Mouse (Mus musculus) heart, postnatal 36 days (tissue): ENCODE data around the gene Slc17a8. TPM values are rescaled to one million over a fixed set of nuclear protein-coding genes. Genes with fewer than 3 reads are reported as not detected.
"Not testable (repeated sequence)": the region's sequence is repeated elsewhere in the genome, so short reads cannot be mapped to it uniquely, and the experiment has no call there.

Source experiments
- DNase-seq, 2 experiments: peaks; one replicate each; pipeline ENCODE4 v3.0.0; 2021 to 2022
- intact Hi-C: fragments of 180-260 bp; cut with DNase I; formaldehyde crosslinking; loops from one replicate; pipeline ENCODE4 v1.15.1; 2025
- total RNA-seq, 2 experiments: library from RNA; stranded (reverse); gene quantifications; 2 replicates each; pipeline ENCODE4 v1.2.3; 2021

Slc17a8 gene
- total RNA-seq, 2 experiments from 2014 or later: not detected

DNA sequence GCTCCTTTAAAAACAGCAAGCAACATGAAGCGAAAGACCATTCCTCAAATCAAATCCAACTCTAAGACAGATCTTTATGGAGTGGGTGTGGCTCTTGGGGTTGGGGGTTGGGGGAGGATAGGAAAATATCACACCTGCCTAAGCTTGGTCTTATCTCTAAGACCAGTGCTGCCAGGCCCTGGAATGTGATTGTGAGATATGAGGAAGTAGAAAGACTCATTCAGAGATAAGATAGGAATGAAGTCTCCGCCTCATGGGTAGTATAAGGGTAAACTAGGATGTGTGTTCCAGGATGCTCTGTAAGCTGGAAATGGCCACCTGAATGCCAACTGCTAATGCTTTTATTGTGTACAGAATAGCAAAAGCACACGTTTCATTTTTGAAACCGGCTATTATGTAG, 26.7 kb downstream of the Slc17a8 start:
- intact Hi-C loops: no loop called here

DNA sequence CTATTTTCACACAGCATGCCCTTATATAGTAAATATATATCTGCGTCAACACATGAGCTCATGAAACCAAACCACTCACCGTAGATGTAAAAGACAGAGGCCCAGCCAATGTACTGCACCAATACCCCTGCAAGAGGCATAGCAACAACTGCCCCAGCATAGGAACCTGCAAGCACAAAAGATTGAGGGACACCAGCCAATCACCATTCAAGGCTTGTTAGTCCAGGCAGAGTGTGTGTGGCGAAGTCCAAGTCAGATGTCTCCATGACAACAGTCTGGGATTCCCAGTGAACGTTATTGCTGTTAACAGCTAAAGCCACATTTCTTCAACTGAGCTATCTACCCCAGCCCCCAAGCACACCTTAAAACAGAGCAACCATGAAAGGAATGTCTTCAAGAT, 28.3 kb downstream of the Slc17a8 start:
- intact Hi-C loops: no loop called here
- DNase-seq: no peak

More for the DNA sequence above, 26.7 kb downstream of the Slc17a8 start:
- no peak for DNase-seq

DNA sequence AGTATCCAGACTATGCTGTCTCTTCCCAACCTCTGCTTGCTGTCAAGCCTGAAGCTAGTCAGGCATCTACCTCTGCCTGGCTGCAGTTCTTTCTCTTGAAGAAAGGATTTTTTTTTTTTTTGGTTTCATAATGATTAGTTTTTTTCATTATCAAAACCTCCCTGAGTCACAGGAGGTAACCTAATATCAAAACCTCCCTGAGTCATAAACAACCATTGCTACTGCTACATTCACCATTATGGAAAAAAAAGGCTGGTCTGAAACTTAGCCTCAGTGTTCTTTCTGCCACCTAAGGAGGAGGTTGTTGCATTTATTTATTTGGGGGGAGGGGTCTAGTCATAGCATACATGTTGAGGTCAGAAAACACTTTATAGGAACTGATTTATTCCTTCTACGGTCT, 31.2 kb downstream of the Slc17a8 start:
- no peak for DNase-seq
- intact Hi-C loops: no loop called here

DNA sequence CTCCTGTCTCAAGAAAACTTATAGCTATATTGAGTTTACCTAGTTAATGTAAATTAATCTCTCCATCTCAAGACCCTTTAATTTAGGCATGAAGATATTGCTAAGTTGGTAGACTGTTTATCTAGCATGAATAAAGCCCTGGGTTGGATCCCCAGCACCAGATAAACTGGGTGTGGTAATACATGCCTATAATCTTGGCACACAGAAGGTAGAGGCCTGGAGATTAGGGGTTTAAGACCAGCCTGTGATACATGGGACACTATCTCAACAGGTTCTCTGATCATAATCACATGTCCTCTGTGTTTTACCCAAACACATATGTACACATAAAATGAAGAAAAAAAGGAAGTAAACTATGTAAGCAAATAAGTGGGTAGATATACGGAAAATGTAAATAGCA, 32.3 kb downstream of the Slc17a8 start:
- intact Hi-C loops: no loop called here
- no peak for DNase-seq

DNA sequence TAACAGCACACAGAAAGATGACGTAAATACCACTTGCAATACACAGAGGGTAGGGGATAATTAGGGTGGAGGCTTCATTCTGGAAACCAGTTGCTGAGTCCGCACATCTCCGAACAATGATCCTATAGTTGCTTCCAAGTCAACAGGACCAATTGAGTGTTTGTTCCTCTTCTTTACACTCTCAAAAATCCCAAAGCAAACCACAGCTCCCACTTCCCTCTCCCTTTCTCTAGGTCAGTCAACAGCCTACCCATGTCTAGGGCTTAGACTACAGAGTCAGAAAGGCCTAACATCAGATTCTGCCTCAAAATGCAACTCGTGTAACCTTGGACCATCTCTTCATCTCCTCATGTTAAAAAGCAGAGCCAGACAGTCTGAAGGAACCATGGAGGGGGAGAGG, 36.3 kb downstream of the Slc17a8 start:
- intact Hi-C loops: no loop called here
- no peak for DNase-seq

DNA sequence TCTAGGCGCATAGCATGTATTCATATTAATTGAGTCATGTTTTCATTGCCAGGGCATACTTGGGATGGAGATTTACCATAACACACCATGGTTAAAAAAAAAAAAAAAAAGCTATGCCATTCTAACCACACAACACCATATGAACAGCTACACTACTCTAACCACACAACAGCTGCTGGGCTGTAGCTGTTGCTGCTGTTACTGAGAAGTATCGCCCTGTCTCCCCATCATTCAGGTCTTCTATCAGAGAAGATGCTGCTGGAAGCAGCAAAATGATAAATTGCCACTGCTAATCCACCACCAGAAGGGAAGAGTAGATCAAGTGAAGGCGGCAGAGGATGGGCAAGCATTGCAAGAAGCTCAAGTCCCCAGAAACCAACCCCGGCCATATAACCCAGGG, 42.3 kb downstream of the Slc17a8 start:
- DNase-seq: no peak
- intact Hi-C loops: no loop called here

DNA sequence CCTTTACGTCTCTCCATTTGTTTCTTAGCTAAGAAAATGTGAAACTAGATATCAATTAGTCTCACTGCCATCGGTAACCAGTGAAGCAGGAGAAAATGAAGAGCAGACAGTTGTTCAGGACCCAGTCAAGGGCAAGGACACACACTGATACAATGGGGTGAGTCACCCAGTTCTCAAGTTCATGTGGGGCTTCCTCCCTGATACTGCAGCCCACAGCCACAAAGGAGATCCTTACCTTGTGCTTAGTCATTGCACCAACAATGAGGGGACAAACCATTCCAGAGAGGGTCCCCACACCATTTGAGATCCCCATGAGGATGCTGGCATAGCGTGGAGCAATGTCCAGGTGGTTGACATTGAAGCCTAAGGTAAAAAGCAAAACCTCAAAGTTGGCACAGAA, 43.4 kb downstream of the Slc17a8 start:
- no peak for DNase-seq
- intact Hi-C loops: no loop called here

DNA sequence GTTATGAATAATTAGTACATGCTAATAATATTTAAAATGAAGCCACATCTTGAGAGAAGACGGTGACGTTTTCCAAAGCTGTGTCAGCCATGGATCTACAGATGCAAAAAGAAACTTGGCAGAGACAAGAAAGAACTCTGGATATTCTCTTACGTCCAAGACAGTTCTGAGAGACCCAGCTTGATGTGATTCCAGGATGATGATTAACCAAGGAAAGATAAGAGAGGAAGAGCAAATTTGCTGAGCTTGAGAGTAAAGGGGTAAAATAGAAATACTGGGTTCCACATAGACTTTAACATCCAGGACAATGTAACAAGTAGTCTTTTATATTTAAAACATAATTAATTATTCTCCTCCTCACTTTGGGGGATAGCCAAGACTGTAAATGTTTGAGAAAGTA, 47.6 kb downstream of the Slc17a8 start:
- DNase-seq: no peak
- intact Hi-C loops: no loop called here

DNA sequence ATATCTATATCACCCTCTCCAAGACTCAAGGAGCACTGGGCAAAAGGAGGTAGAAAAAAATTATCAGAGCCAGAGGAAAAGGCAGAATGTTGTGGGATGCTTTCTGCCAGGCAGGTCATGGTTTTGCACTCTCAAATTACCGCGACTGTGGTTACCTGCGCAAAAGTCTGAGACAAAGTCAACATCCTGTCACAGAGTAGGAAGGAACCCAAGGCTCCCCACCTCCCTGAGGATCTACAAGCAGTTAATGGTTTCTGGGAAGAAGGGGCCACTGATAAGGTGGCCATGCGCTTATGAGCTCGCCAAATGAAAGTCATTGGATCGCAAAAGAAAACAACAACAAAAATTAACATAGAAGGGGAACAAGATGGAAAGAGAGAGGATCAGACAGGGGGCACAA, 48.1 kb downstream of the Slc17a8 start:
- intact Hi-C loops: no loop called here
- no peak for DNase-seq

DNA sequence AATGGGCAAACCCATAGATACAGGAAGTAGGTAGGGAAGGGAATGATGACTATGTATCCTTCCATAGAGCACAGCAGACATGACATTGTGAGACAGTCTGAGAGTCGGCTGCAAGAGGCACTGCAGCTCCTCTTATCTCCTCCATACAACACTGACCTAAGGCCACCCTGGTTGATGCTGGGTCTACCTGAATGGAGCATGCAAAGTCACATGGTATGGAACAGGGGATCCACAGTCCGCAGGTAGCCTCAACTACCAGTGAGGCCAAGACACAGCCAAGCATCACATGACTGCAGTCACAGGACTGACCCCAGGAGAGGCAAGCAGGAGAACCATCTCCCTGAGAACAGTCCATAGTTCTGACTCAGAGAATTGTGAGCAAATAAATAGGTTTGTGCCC, 53.7 kb downstream of the Slc17a8 start:
- intact Hi-C loops: no loop called here
- no peak for DNase-seq

DNA sequence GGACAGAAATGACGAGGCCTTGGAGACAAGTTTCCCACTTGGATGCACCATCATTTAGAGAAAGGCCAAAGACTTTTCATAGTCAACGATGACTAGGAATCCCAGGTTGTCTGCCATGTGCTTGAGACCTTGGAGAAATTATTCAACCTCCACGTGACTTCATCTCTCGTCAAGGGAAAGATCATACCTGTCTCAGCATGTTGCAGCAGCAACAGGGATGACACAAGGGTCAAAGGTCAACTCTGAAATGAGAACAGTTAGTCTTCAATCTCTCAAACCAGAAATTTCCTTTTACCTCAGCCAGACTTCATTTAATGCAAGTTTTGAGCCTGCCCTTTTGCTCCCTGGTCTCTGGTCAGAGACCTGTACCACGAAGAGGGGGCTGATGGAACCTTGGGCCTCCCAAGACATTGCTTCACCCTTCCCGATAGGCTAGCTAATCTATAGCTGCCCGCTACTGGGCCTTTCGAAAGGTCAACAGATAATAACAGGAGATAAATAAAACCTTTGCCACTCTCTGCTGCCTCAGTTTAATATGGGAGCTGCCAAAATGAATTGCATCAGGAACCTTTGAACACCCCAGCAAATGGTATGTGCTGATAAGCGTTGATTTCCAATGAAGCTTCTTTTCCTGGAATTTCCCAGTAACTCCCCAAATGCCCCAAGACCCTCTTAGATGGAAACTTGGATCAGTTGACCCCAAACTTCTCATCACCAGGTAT, 55.6 kb downstream of the Slc17a8 start:
- intact Hi-C loops: no loop called here

DNA sequence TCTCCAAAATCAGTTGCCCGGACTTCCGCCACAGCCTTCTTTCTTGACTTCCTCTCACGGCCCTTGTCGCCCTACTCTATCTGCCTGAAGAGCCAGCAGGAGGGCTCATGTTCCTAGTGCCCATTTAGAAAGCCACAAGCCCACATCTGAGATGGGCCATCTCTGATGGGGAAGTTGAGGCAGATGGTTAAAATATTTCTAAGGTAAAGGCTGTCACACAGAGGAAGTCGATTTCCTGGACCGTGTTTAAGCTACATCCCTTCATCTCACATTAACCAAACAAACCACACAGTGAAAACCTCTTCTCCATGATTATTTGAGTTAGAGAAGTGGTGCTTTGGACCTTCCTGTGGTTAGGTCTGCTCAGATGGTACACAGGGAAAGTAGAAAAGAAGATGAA, 58.9 kb downstream of the Slc17a8 start:
- no peak for DNase-seq
- intact Hi-C loops: no loop called here

More for the DNA sequence above, 55.6 kb downstream of the Slc17a8 start:
- no peak for DNase-seq

DNA sequence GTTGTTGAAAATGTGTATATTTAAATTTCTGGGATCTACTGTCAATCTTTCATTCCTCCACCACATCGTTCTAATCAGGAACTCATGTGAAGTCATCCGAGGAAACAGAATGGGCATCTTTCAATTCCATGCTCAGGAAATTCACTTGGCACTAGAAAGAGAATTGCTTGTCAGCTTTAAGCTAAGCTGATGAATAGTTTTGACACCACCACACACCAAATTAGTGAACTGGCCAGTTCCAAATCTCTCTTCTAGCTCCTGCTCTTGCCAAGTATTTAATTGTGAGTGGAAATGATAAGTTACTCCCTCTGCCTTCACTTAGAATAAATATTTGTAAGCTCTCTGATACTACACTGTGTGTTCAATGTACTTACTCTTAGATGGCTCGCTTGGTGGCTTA, 61.7 kb downstream of the Slc17a8 start:
- DNase-seq: no peak
- intact Hi-C loops: no loop called here

DNA sequence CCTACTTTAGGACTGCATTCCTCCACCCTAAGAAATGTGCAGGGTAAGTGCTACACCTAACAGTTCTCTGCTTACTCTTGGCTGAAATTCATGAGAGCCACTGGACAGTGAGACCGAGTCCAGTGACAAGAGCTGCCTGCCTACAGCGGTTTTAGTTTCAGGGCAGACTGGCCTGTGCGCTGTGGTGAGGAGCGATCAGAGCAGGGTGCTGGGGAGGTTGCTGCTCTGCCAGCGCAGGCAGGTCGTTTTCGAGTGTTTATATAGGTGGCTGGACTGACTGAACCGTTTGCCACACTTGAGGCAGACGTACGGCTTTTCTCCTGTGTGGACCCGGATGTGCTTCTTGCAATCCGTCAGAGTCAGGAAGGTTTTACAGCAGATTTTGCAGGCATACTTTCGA, 66.2 kb downstream of the Slc17a8 start:
- DNase-seq, intact Hi-C loops: not testable (repeated sequence)

DNA sequence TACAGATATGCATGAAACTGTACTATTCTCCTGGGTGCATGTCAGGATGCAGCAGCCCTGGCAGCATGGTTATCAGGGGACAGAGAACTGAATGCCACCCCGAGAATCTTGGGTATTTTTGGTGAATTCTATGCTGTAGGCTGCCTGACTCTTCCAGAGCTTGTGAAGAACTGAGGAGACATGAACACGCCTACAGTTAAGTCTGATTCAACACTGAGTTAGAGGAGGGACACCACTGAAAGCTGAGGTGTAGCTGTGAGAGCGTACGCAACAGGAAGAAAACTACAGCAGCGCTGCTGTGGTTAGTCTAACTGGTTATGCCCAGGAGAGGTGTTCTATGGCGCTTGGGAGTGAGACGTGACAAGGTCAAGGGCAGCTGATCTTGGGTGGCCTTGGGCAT, 67.2 kb downstream of the Slc17a8 start:
- intact Hi-C loops, DNase-seq: not testable (repeated sequence)

DNA sequence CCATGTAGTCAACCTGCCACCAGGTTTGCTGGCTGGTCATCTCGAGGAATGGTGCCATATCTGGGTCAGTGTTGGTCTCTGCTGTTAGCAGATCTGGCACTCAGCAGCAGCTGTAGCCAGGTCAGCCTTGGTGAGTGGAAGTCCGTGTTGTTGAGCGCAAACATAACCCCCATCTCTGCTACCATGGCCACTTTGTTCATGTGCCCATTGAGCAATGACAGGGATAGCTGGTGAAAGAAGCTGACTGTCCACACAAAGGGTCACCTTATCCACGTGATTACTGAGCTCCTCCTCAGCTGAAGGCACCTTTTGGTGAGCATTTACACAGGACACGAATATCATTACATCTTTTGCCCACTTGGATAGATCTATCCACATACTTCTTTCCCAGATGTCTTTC, 68.0 kb downstream of the Slc17a8 start:
- intact Hi-C loops: no loop called here
- no peak for DNase-seq

DNA sequence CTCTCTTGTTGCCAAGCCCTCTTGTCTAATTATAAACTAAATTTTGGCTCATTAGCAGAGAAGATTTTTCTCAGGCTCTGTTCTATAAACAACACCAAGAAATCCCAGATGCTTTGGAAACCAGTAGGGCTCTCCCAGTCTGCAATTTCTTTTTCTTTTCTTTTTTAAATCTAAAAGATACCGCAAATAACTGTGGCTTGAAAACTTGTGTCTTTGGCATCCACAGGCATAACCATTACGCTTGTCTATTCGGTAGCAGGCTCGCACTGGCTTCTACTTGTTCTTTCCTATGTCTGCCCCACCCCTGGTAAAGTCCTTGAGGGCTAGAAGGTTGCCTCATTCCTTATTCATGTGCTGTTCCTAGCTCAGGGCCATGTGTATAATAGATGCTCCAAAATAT, 69.4 kb downstream of the Slc17a8 start:
- intact Hi-C loops: no loop called here
- no peak for DNase-seq

DNA sequence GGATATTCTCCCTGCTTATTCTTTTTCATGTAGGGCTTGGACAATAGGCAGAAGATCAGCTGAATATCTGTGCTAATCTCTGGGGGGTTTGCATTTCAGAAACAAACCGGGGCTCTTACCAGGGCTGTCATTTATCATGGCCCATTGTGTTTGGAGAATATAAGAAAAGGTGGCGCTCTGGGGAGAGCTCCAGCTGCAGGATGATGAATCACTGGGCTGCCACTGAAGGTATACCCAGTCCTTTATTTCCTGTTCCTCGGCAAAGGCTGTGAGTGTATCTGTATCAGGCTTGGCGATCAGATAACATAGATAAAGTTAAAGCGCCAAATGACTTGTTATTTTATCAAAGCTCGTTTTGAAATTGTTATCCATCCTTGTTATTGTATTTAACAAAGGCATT, 73.0 kb downstream of the Slc17a8 start:
- intact Hi-C loops: no loop called here

DNA sequence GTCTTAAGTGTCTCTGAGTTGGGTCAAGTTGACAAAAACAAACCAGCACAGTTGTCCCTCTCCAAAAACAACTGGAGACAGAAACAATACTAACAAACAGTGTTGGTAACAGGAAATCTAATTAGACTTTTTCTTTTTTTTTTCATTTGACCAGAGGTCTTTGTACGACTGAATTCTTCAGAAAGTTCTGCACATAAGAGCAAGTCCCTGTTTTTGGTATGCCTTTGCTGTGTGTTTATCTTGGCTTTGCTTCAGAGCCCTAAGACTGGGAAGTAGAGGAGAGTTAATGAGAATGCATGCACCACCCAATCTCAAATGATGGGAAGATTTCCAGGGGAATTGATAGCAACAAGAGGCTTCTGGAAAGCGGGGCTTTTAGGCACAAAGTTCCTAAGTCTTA, 74.1 kb downstream of the Slc17a8 start:
- DNase-seq: no peak
- intact Hi-C loops: no loop called here

More for the DNA sequence above, 73.0 kb downstream of the Slc17a8 start:
- no peak for DNase-seq

DNA sequence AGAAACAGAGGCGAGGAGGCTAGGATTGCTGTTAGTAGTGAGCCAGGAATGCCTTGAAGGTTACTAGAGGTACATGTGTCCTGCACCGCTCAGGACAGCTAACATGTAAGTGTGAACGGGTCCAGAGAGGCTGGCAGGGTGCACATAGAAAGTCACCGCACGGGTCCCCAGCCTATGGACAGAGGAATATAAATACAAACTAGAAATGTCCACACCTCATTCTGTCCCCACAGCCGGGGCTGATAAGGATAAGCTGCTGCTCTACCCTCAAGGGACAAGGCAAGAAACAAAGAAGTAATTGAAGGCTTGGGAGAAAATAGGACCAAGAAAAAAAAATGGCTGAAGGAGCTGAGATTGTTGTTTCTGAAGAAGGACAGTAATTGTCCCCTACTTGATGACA, 77.2 kb downstream of the Slc17a8 start:
- intact Hi-C loops: no loop called here
- no peak for DNase-seq

DNA sequence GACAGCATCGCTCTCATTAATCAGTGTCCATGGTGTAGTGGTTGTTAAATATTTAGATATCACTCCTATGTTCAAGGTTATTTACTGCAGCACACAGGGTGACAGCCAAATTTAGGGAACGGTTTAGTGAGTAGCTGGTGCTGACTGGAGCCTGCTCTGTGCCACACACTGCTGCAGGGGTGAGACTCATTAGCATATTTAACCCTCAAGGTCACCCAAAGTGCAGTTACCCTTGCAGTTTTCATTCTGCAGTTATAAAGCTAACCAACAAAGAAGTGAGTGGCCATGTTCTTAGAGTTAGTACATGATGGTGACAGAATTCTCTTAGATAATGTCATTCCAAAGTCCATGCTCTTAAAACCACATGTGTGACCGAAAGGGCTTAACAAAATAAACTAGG, 78.7 kb downstream of the Slc17a8 start:
- no peak for DNase-seq
- intact Hi-C loops: no loop called here

DNA sequence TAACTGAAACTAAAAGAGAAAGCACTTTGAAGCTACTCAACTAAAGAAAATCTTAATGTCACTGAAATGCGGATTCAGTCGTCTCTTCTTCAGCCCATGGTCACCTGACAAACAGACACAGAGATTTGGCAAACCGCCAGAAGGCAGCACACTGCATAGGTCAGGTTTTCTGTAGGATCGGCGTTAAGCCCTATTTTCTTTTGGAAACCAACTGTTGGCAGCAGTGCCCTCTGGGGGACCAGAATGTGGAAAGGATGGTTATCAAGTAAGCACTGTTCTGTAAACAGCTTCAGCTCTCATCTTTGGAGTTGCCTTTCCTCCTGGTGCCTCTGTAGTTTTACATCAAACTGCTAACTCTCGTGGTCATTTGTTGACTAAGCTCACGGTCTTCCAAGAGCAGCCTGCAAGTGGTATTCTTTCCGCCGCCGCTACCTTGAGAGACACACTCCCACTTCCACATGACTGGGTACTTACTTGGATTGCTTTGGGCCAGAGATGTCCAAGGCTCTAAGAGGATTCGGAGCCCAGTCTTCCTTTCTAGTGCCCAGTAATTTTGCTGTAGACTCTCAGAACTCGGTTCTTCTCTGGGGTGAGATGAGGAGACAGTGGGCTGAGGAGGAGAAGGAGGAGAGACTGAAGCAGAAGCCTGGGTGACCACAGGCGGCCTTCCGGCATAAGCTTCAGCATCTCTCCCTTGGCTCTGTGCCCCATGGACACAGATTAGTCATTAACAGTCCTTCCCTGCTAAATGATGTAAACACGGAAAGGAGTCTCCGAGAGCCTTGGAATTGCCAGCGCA, 87.9 kb downstream of the Slc17a8 start, which contains the start of gene Nr1h4:
Nr1h4 (minus strand) TSS at position 657 of the 799 bp plus-strand sequence.
- intact Hi-C loops: no loop called here

More for the DNA sequence above, 87.9 kb downstream of the Slc17a8 start, which contains the start of gene Nr1h4:
- peak; percentile 28 to 57 for DNase-seq
